Mouse (Mus musculus) liver, adult 2 months (tissue): ENCODE data around the gene Zc3hav1. TPM values are rescaled to one million over a fixed set of nuclear protein-coding genes. Genes with fewer than 3 reads are reported as not detected.

Source experiments
- DNase-seq: peaks from one replicate; pipeline ENCODE4 v3.0.0-alpha.2; 2011; ENCODE audit warnings: low read depth, low spot score; ENCODE audit errors: extremely low read depth
- H3K27ac ChIP-seq: fragments of 200-500 bp; replicated peaks from 2 replicates; pipeline ENCODE4 v1.5.1; 2012; ENCODE audit warnings: low read depth, mild to moderate bottlenecking, control low read depth, inconsistent platforms, low read length; ENCODE audit not compliant: insufficient read depth
- H3K27me3 ChIP-seq: fragments of 200-500 bp; 2 replicates; pipeline ENCODE4 v1.6.1; 2012; ENCODE audit warnings: mild to moderate bottlenecking, moderate library complexity, low read length, inconsistent platforms; ENCODE audit not compliant: control insufficient read depth, insufficient read depth
- H3K36me3 ChIP-seq: fragments of 200-500 bp; 2 replicates; pipeline ENCODE4 v1.6.1; 2012; ENCODE audit warnings: low read length, inconsistent platforms; ENCODE audit not compliant: control insufficient read depth, insufficient read depth
- H3K4me1 ChIP-seq: fragments of 200-500 bp; 2 replicates; pipeline ENCODE4 v1.6.1; 2011; ENCODE audit warnings: low read length; ENCODE audit not compliant: control insufficient read depth, insufficient read depth
- H3K4me3 ChIP-seq: fragments of 200-500 bp; 2 replicates; pipeline ENCODE4 v1.5.1; 2011; ENCODE audit warnings: low read depth, mild to moderate bottlenecking, control low read depth, low read length, moderate library complexity; ENCODE audit not compliant: insufficient read depth
- H3K79me2 ChIP-seq: fragments of 200-500 bp; 2 replicates; pipeline ENCODE4 v1.6.1; 2012; ENCODE audit warnings: inconsistent platforms, mild to moderate bottlenecking, low read length, moderate library complexity; ENCODE audit not compliant: control insufficient read depth, insufficient read depth
- H3K9ac ChIP-seq: fragments of 200-500 bp; 2 replicates; pipeline ENCODE4 v1.6.1; 2012; ENCODE audit warnings: low read depth, mild to moderate bottlenecking, control low read depth, inconsistent platforms, low read length
- CTCF ChIP-seq: fragments of 200-500 bp; IDR thresholded peaks from 2 replicates; pipeline ENCODE4 v1.5.1; 2011; ENCODE audit warnings: low read depth, low read length, control low read depth
- POLR2A ChIP-seq: fragments of 200-500 bp; IDR thresholded peaks from 2 replicates; pipeline ENCODE4 v1.6.1; 2011; ENCODE audit warnings: low read length, control low read depth; ENCODE audit not compliant: insufficient read depth; ENCODE audit errors: extremely low read depth
- WGBS: fragments of 180-500 bp; shearing (Covaris S2); methylation state at CpG from one replicate; pipeline ENCODE4 v1.1.7; 2018; 5-methylcytosine and 5-hydroxymethylcytosine counted together
- polyA plus RNA-seq: library from polyadenylated mRNA; depleted of rRNA; stranded (reverse); fragments of >200 nt; gene quantifications from 2 replicates; pipeline ENCODE4 v1.2.3, GENCODE M21; 2012
- total RNA-seq: library from RNA; depleted of rRNA; stranded (reverse); fragments of >200 nt; gene quantifications from 2 replicates; pipeline ENCODE4 v1.2.3, GENCODE M21; 2014

The Zc3hav1 gene
- total and polyA plus RNA-seq, 2 experiments = 17.0 to 27.9 TPM

- H3K27me3 ChIP-seq = no peaks in the 10 kb centered on the region
- H3K27ac ChIP-seq = no peak overlapping the region
- peaks cover 29% of the 10 kb centered on the region for H3K79me2 ChIP-seq
- peaks cover 25% of the 10 kb centered on the region for H3K4me1 ChIP-seq
- 72% methylated on average over 5 of the region's 5 CpGs for WGBS
- H3K9ac ChIP-seq = no peak overlapping the region
- H3K36me3 ChIP-seq = no peaks in the 10 kb centered on the region; the same call in 1 of the 2 replicates
- DNase-seq = no peak
- H3K4me3 ChIP-seq = no peak overlapping the region
- no peak for TF ChIP-seq POLR2A
- TF ChIP-seq CTCF = no peak
Observed at GRCm38 (mm10) chr6:38347875-38348274, 6.5 kb downstream of the Zc3hav1 start.

- Histone ChIP-seq H3K4me3 (no peak overlapping the region), H3K79me2 (peaks cover 24% of the 10 kb centered on the region; the same call in 1 of the 2 replicates), H3K4me1 (peaks cover 33% of the 10 kb centered on the region), H3K9ac (no peak overlapping the region), H3K27ac (0 out of 2 replicates have a peak overlapping the region, but pooled peaks have one; percentile 32), H3K27me3 (no peaks in the 10 kb centered on the region), H3K36me3 (no peaks in the 10 kb centered on the region; the same call in 1 of the 2 replicates)
- TF ChIP-seq POLR2A (no peak), CTCF (no peak)
- peak; percentile 42 for DNase-seq
- WGBS = 23% methylated on average over 7 of the region's 7 CpGs
Observed at GRCm38 (mm10) chr6:38345796-38346195, 8.6 kb downstream of the Zc3hav1 start.

- DNase-seq = no peak
- TF ChIP-seq POLR2A (no peak), CTCF (no peak)
- 56% methylated on average over 7 of the region's 7 CpGs for WGBS
- Histone ChIP-seq H3K4me3 (no peak overlapping the region), H3K27ac (peak overlapping the region; percentile 66), H3K4me1 (peaks cover 31% of the 10 kb centered on the region), H3K36me3 (peaks cover 7% of the 10 kb centered on the region), H3K79me2 (peaks cover 14% of the 10 kb centered on the region; the same call in 1 of the 2 replicates), H3K27me3 (no peaks in the 10 kb centered on the region), H3K9ac (no peak overlapping the region)
Observed at GRCm38 (mm10) chr6:38344006-38344670, 10.3 kb downstream of the Zc3hav1 start.

- no peak for DNase-seq
- peak overlapping the region; percentile 66 for H3K27ac ChIP-seq
- no peak for TF ChIP-seq CTCF
- TF ChIP-seq POLR2A = no peak
- H3K9ac ChIP-seq = no peak overlapping the region
- H3K4me1 ChIP-seq = peaks cover 35% of the 10 kb centered on the region
- peaks cover 11% of the 10 kb centered on the region for H3K36me3 ChIP-seq
- WGBS = 35% methylated on average over 3 of the region's 3 CpGs
- H3K4me3 ChIP-seq = no peak overlapping the region
- no peaks in the 10 kb centered on the region for H3K27me3 ChIP-seq
- peaks cover 11% of the 10 kb centered on the region; the same call in 1 of the 2 replicates for H3K79me2 ChIP-seq
Observed at GRCm38 (mm10) chr6:38343581-38343980, 10.8 kb downstream of the Zc3hav1 start.

GRCm38 (mm10) chr6:38342666-38342992 is 11.8 kb downstream of the Zc3hav1 start:
- H3K79me2 ChIP-seq = peaks cover 9% of the 10 kb centered on the region; the same call in 1 of the 2 replicates
- peak overlapping the region; percentile 12; the same call in 1 of the 2 replicates for H3K4me3 ChIP-seq
- no peaks in the 10 kb centered on the region for H3K27me3 ChIP-seq
- H3K27ac ChIP-seq = peak overlapping the region; percentile 72
- no peak overlapping the region for H3K9ac ChIP-seq
- peaks cover 11% of the 10 kb centered on the region for H3K36me3 ChIP-seq
- TF ChIP-seq CTCF (no peak), POLR2A (no peak)
- WGBS = 5% methylated on average over 8 of the region's 8 CpGs
- peak; percentile 74 for DNase-seq
- H3K4me1 ChIP-seq = peaks cover 38% of the 10 kb centered on the region
